Mouse (Mus musculus) liver, embryonic 15.5 days (tissue): Measurements from ENCODE around the gene Odf3b. TPM values are rescaled to one million over a fixed set of nuclear protein-coding genes. Genes with fewer than 3 reads are reported as not detected.

ENCODE experiments used
- ATAC-seq: fragments of 200-750 bp; cut with Nextera tagmentation; 2 replicates; pipeline ENCODE4 v1.8.0; 2017; ENCODE audit warnings: moderate number of reproducible peaks, mild to moderate bottlenecking, moderate library complexity; ENCODE audit not compliant: insufficient read depth
- H3K27ac ChIP-seq: fragments of 300-500 bp; sonication (generic); replicated peaks from 2 replicates; pipeline ENCODE4 v1.5.1; 2015; ENCODE audit warnings: mild to moderate bottlenecking, inconsistent platforms
- H3K27me3 ChIP-seq: fragments of 300-500 bp; sonication (generic); 2 replicates; pipeline ENCODE4 v1.6.1; 2015; ENCODE audit warnings: mild to moderate bottlenecking, inconsistent platforms
- H3K36me3 ChIP-seq: fragments of 300-500 bp; sonication (generic); replicated peaks from 2 replicates; pipeline ENCODE4 v1.6.1; 2015; ENCODE audit warnings: moderate library complexity, mild to moderate bottlenecking, inconsistent platforms
- H3K4me1 ChIP-seq: fragments of 300-500 bp; sonication (generic); replicated peaks from 2 replicates; pipeline ENCODE4 v1.6.1; 2015; ENCODE audit warnings: inconsistent platforms
- H3K4me2 ChIP-seq: fragments of 300-500 bp; sonication (generic); 2 replicates; pipeline ENCODE4 v1.6.1; 2015; ENCODE audit warnings: moderate library complexity, mild to moderate bottlenecking, inconsistent platforms
- H3K4me3 ChIP-seq: fragments of 300-500 bp; sonication (generic); replicated peaks from 2 replicates; pipeline ENCODE4 v1.5.1; 2015; ENCODE audit warnings: mild to moderate bottlenecking, inconsistent platforms
- H3K9ac ChIP-seq: fragments of 300-500 bp; sonication (generic); 2 replicates; pipeline ENCODE4 v1.6.1; 2015; ENCODE audit warnings: moderate library complexity, mild to moderate bottlenecking, inconsistent platforms
- H3K9me3 ChIP-seq: fragments of 300-500 bp; sonication (generic); replicated peaks from 2 replicates; pipeline ENCODE4 v1.6.1; 2016; ENCODE audit warnings: inconsistent platforms
- WGBS: fragments of 180-500 bp; shearing (Covaris S2); methylation state at CpG from one replicate; pipeline ENCODE4 v1.1.7; 2015; ENCODE audit warnings: mixed read lengths; ENCODE audit not compliant: insufficient replicate concordance; 5-methylcytosine and 5-hydroxymethylcytosine counted together
- polyA plus RNA-seq: library from polyadenylated mRNA; unstranded; fragments of >200 nt; fragmentation: Nextera tagmentation; extraction: Ambion mirVana; gene quantifications from 2 replicates; pipeline ENCODE4 v1.2.1, GENCODE M21; 2015

Gene Odf3b
- polyA plus RNA-seq, 1 experiment from 2014 or later = 0.68 TPM

- 6% methylated on average over 1 of the region's 1 CpGs for WGBS
- no peak for ATAC-seq
- no peak overlapping the region for H3K27ac ChIP-seq
- no peaks in the 10 kb centered on the region for H3K27me3 ChIP-seq
- H3K4me1 ChIP-seq = no peaks in the 10 kb centered on the region
- H3K9ac ChIP-seq = no peak overlapping the region
- no peaks in the 10 kb centered on the region for H3K9me3 ChIP-seq
- H3K36me3 ChIP-seq = no peaks in the 10 kb centered on the region
- no peak overlapping the region for H3K4me2 ChIP-seq
- no peak overlapping the region for H3K4me3 ChIP-seq
Observed at GRCm38 (mm10) chr15:89399716-89400115, 20.6 kb upstream of the Odf3b start.

GRCm38 (mm10) chr15:89398146-89398545 is 19.1 kb upstream of the Odf3b start:
- Histone ChIP-seq H3K9me3 (no peaks in the 10 kb centered on the region), H3K4me3 (no peak overlapping the region), H3K27ac (no peak overlapping the region), H3K9ac (no peak overlapping the region), H3K4me1 (no peaks in the 10 kb centered on the region), H3K36me3 (no peaks in the 10 kb centered on the region), H3K27me3 (no peaks in the 10 kb centered on the region), H3K4me2 (no peak overlapping the region)
- no peak for ATAC-seq
- 43% methylated on average over 2 of the region's 2 CpGs for WGBS

- 62% methylated on average over 4 of the region's 4 CpGs for WGBS
- Histone ChIP-seq H3K4me3 (no peak overlapping the region), H3K9ac (no peak overlapping the region), H3K36me3 (no peaks in the 10 kb centered on the region), H3K4me2 (no peak overlapping the region), H3K4me1 (no peaks in the 10 kb centered on the region), H3K27ac (no peak overlapping the region), H3K9me3 (no peaks in the 10 kb centered on the region), H3K27me3 (no peaks in the 10 kb centered on the region)
- ATAC-seq = peak; percentile 44; the same call in 1 of the 2 replicates
Observed at GRCm38 (mm10) chr15:89396883-89397282, 17.8 kb upstream of the Odf3b start.

GRCm38 (mm10) chr15:89390081-89390480 is 11.0 kb upstream of the Odf3b start:
- 80% methylated on average over 10 of the region's 10 CpGs for WGBS
- no peaks in the 10 kb centered on the region for H3K4me1 ChIP-seq
- 0 out of 2 replicates have a peak, but pooled peaks cover 2% of the 10 kb centered on the region for H3K27me3 ChIP-seq
- no peak overlapping the region for H3K27ac ChIP-seq
- no peaks in the 10 kb centered on the region for H3K9me3 ChIP-seq
- H3K36me3 ChIP-seq = no peaks in the 10 kb centered on the region
- ATAC-seq = no peak
- no peak overlapping the region for H3K9ac ChIP-seq
- no peak overlapping the region for H3K4me2 ChIP-seq
- H3K4me3 ChIP-seq = no peak overlapping the region

GRCm38 (mm10) chr15:89387127-89387526 is 8.0 kb upstream of the Odf3b start:
- no peaks in the 10 kb centered on the region for H3K9me3 ChIP-seq
- H3K27me3 ChIP-seq = 0 out of 2 replicates have a peak, but pooled peaks cover 10% of the 10 kb centered on the region
- ATAC-seq = no peak
- H3K4me3 ChIP-seq = no peak overlapping the region
- no peak overlapping the region for H3K4me2 ChIP-seq
- no peaks in the 10 kb centered on the region for H3K36me3 ChIP-seq
- H3K4me1 ChIP-seq = no peaks in the 10 kb centered on the region
- no peak overlapping the region for H3K9ac ChIP-seq
- no peak overlapping the region for H3K27ac ChIP-seq
- WGBS = 34% methylated on average over 12 of the region's 12 CpGs

GRCm38 (mm10) chr15:89384617-89385016 is 5.5 kb upstream of the Odf3b start, which contains the start of gene Klhdc7b:
Klhdc7b (plus strand) TSS chr15:89384917.
- Histone ChIP-seq H3K4me2 (no peak within 1 kb of the TSS), H3K27me3 (peaks cover 21% of the 10 kb centered on the region), H3K36me3 (no peaks in the 10 kb centered on the region), H3K9me3 (no peaks in the 10 kb centered on the region), H3K27ac (no peak within 1 kb of the TSS), H3K4me1 (peaks cover 2% of the 10 kb centered on the region), H3K9ac (no peak within 1 kb of the TSS), H3K4me3 (no peak within 1 kb of the TSS)
- 75% methylated on average over 7 of the region's 7 CpGs for WGBS
- ATAC-seq = no peak; the same call in 1 of the 2 replicates

- Histone ChIP-seq H3K4me2 (peak overlapping the region; percentile 77), H3K4me1 (peaks cover 33% of the 10 kb centered on the region), H3K9ac (no peak overlapping the region), H3K9me3 (no peaks in the 10 kb centered on the region), H3K27ac (no peak overlapping the region), H3K4me3 (peak overlapping the region; percentile 43), H3K27me3 (peaks cover 57% of the 10 kb centered on the region), H3K36me3 (no peaks in the 10 kb centered on the region)
- ATAC-seq = peak; percentile 55
- WGBS = 5% methylated on average over 10 of the region's 10 CpGs
Observed at GRCm38 (mm10) chr15:89379429-89379828, 347 bp upstream of the Odf3b start.

- peak overlapping the region; percentile 21; the same call in 1 of the 2 replicates for H3K9ac ChIP-seq
- H3K27ac ChIP-seq = no peak overlapping the region
Observed at GRCm38 (mm10) chr15:89377938-89378828, 899 bp downstream of the Odf3b start.

GRCm38 (mm10) chr15:89377362-89377761 is 1.7 kb downstream of the Odf3b start:
- peaks cover 51% of the 10 kb centered on the region for H3K27me3 ChIP-seq
- no peak for ATAC-seq
- peak overlapping the region; percentile 23; the same call in 1 of the 2 replicates for H3K4me2 ChIP-seq

More at GRCm38 (mm10) chr15:89377938-89378828, 899 bp downstream of the Odf3b start:
- H3K4me1 ChIP-seq = peaks cover 46% of the 10 kb centered on the region
- peak overlapping the region; percentile 43 for H3K4me3 ChIP-seq
- peaks cover 57% of the 10 kb centered on the region for H3K27me3 ChIP-seq
- H3K9me3 ChIP-seq = no peaks in the 10 kb centered on the region
- WGBS = 18% methylated on average over 46 of the region's 46 CpGs
- no peaks in the 10 kb centered on the region for H3K36me3 ChIP-seq
- peak overlapping the region; percentile 77 for H3K4me2 ChIP-seq
- ATAC-seq = no peak

GRCm38 (mm10) chr15:89376957-89377356 is 2.1 kb downstream of the Odf3b start, which contains the start of gene Tymp:
Tymp (minus strand) TSS chr15:89377039.
- H3K4me1 ChIP-seq = peaks cover 58% of the 10 kb centered on the region
- H3K27ac ChIP-seq = no peak within 1 kb of the TSS
- peaks cover 48% of the 10 kb centered on the region for H3K27me3 ChIP-seq
- 45% methylated on average over 16 of the region's 16 CpGs for WGBS
- peak within 1 kb of the TSS; percentile 23; the same call in 1 of the 2 replicates for H3K4me2 ChIP-seq
- H3K9me3 ChIP-seq = no peaks in the 10 kb centered on the region
- H3K4me3 ChIP-seq = no peak within 1 kb of the TSS
- peaks cover 10% of the 10 kb centered on the region for H3K36me3 ChIP-seq
- ATAC-seq = no peak
- H3K9ac ChIP-seq = no peak within 1 kb of the TSS

More at GRCm38 (mm10) chr15:89377362-89377761, 1.7 kb downstream of the Odf3b start:
- Histone ChIP-seq H3K27ac (no peak overlapping the region), H3K4me1 (peaks cover 54% of the 10 kb centered on the region), H3K4me3 (no peak overlapping the region), H3K36me3 (peaks cover 6% of the 10 kb centered on the region), H3K9me3 (no peaks in the 10 kb centered on the region), H3K9ac (no peak overlapping the region)
- 13% methylated on average over 18 of the region's 18 CpGs for WGBS

GRCm38 (mm10) chr15:89376040-89376439 is 3.0 kb downstream of the Odf3b start:
- Histone ChIP-seq H3K27ac (no peak overlapping the region), H3K4me1 (peaks cover 58% of the 10 kb centered on the region), H3K36me3 (peaks cover 19% of the 10 kb centered on the region), H3K9me3 (no peaks in the 10 kb centered on the region), H3K4me3 (no peak overlapping the region), H3K9ac (no peak overlapping the region), H3K27me3 (peaks cover 46% of the 10 kb centered on the region), H3K4me2 (no peak overlapping the region)
- whole genome bisulfite sequencing = 65% methylated on average over 7 of the region's 7 CpGs
- no peak for ATAC-seq
